Mouse (Mus musculus): ENCODE measurements at regions not wholly inside any gene's neighbourhood (a gene's known extent, or its start where the extent isn't known, plus 50 kb on each side); places are given as distances from the start of the nearest gene placed in this dataset.

- H3K36me3 ChIP-seq (ENCODE audit: control insufficient read depth, insufficient read depth), result no peaks in the 10 kb centered on the region
- H3K9ac ChIP-seq (replicated peaks; ENCODE audit: low read depth, low read length), result no peak overlapping the region
- H3K9me3 ChIP-seq (ENCODE audit: control insufficient read depth, low read length), result no peaks in the 10 kb centered on the region
- H3K27ac ChIP-seq (ENCODE audit: low read length), result no peak overlapping the region
- no peak for ATAC-seq
- no peaks in the 10 kb centered on the region for H3K27me3 ChIP-seq (replicated peaks; ENCODE audit: control insufficient read depth, insufficient read depth, low read length)
- H3K4me3 ChIP-seq (replicated peaks; ENCODE audit: low read length), result no peak overlapping the region
- peaks cover 6% of the 10 kb centered on the region for H3K4me1 ChIP-seq (replicated peaks; ENCODE audit: control insufficient read depth, insufficient read depth, low read length)
- H3K4me2 ChIP-seq (ENCODE audit: low read length), result no peak overlapping the region
- WGBS, result 54% methylated on average over 10 of the region's 10 CpGs
Observed at GRCm38 (mm10) chr3:144362472-144362871, 157.5 kb upstream of the Lmo4 start.

GRCm38 (mm10) chr3:144361203-144361978, 156.4 kb upstream of the Lmo4 start:
- Histone ChIP-seq H3K27ac (ENCODE audit: low read length) (no peak overlapping the region), H3K9ac (replicated peaks; ENCODE audit: low read depth, low read length) (no peak overlapping the region), H3K36me3 (ENCODE audit: control insufficient read depth, insufficient read depth) (no peaks in the 10 kb centered on the region), H3K27me3 (replicated peaks; ENCODE audit: control insufficient read depth, insufficient read depth, low read length) (no peaks in the 10 kb centered on the region), H3K4me1 (replicated peaks; ENCODE audit: control insufficient read depth, insufficient read depth, low read length) (no peaks in the 10 kb centered on the region), H3K4me2 (ENCODE audit: low read length) (no peak overlapping the region), H3K9me3 (ENCODE audit: control insufficient read depth, low read length) (no peaks in the 10 kb centered on the region), H3K4me3 (replicated peaks; ENCODE audit: low read length) (no peak overlapping the region)
- ATAC-seq, result no peak
- 83% methylated on average over 4 of the region's 4 CpGs for WGBS

GRCm38 (mm10) chr3:144356948-144357295, 151.9 kb upstream of the Lmo4 start:
- no peak overlapping the region for H3K4me2 ChIP-seq (ENCODE audit: low read length)
- no peak overlapping the region for H3K27ac ChIP-seq (ENCODE audit: low read length)
- 20% methylated on average over 11 of the region's 11 CpGs for WGBS
- no peaks in the 10 kb centered on the region for H3K27me3 ChIP-seq (replicated peaks; ENCODE audit: control insufficient read depth, insufficient read depth, low read length)
- H3K36me3 ChIP-seq (ENCODE audit: control insufficient read depth, insufficient read depth), result no peaks in the 10 kb centered on the region
- H3K4me3 ChIP-seq (replicated peaks; ENCODE audit: low read length), result no peak overlapping the region
- no peak overlapping the region for H3K9ac ChIP-seq (replicated peaks; ENCODE audit: low read depth, low read length)
- H3K9me3 ChIP-seq (ENCODE audit: control insufficient read depth, low read length), result no peaks in the 10 kb centered on the region
- ATAC-seq, result no peak
- H3K4me1 ChIP-seq (replicated peaks; ENCODE audit: control insufficient read depth, insufficient read depth, low read length), result no peaks in the 10 kb centered on the region

- Histone ChIP-seq H3K4me1 (replicated peaks; ENCODE audit: control insufficient read depth, insufficient read depth, low read length) (no peaks in the 10 kb centered on the region), H3K27ac (ENCODE audit: low read length) (no peak overlapping the region), H3K4me2 (ENCODE audit: low read length) (no peak overlapping the region), H3K4me3 (replicated peaks; ENCODE audit: low read length) (no peak overlapping the region), H3K9ac (replicated peaks; ENCODE audit: low read depth, low read length) (no peak overlapping the region), H3K27me3 (replicated peaks; ENCODE audit: control insufficient read depth, insufficient read depth, low read length) (no peaks in the 10 kb centered on the region), H3K36me3 (ENCODE audit: control insufficient read depth, insufficient read depth) (no peaks in the 10 kb centered on the region), H3K9me3 (ENCODE audit: control insufficient read depth, low read length) (no peaks in the 10 kb centered on the region)
- WGBS, result 67% methylated on average over 17 of the region's 17 CpGs
- no peak for ATAC-seq
Observed at GRCm38 (mm10) chr3:144356103-144356947, 151.3 kb upstream of the Lmo4 start.

- Histone ChIP-seq H3K27me3 (replicated peaks; ENCODE audit: control insufficient read depth, insufficient read depth, low read length) (no peaks in the 10 kb centered on the region), H3K4me1 (replicated peaks; ENCODE audit: control insufficient read depth, insufficient read depth, low read length) (no peaks in the 10 kb centered on the region), H3K4me3 (replicated peaks; ENCODE audit: low read length) (no peak overlapping the region), H3K9ac (replicated peaks; ENCODE audit: low read depth, low read length) (no peak overlapping the region), H3K27ac (ENCODE audit: low read length) (no peak overlapping the region), H3K9me3 (ENCODE audit: control insufficient read depth, low read length) (no peaks in the 10 kb centered on the region), H3K36me3 (ENCODE audit: control insufficient read depth, insufficient read depth) (no peaks in the 10 kb centered on the region), H3K4me2 (ENCODE audit: low read length) (no peak overlapping the region)
- no peak for ATAC-seq
- 95% methylated on average over 4 of the region's 4 CpGs for WGBS
Observed at GRCm38 (mm10) chr3:144352559-144352958, 147.5 kb upstream of the Lmo4 start.

GRCm38 (mm10) chr3:144348431-144348830, 143.4 kb upstream of the Lmo4 start:
- no peak for ATAC-seq
- no peak overlapping the region for H3K4me2 ChIP-seq (ENCODE audit: low read length)
- no peaks in the 10 kb centered on the region for H3K4me1 ChIP-seq (replicated peaks; ENCODE audit: control insufficient read depth, insufficient read depth, low read length)
- no peaks in the 10 kb centered on the region for H3K36me3 ChIP-seq (ENCODE audit: control insufficient read depth, insufficient read depth)
- no peaks in the 10 kb centered on the region for H3K27me3 ChIP-seq (replicated peaks; ENCODE audit: control insufficient read depth, insufficient read depth, low read length)
- H3K9ac ChIP-seq (replicated peaks; ENCODE audit: low read depth, low read length), result no peak overlapping the region
- no peaks in the 10 kb centered on the region for H3K9me3 ChIP-seq (ENCODE audit: control insufficient read depth, low read length)
- H3K27ac ChIP-seq (ENCODE audit: low read length), result no peak overlapping the region
- 89% methylated on average over 9 of the region's 9 CpGs for WGBS
- H3K4me3 ChIP-seq (replicated peaks; ENCODE audit: low read length), result no peak overlapping the region

- Histone ChIP-seq H3K27ac (ENCODE audit: low read length) (no peak overlapping the region), H3K4me3 (replicated peaks; ENCODE audit: low read length) (no peak overlapping the region), H3K27me3 (replicated peaks; ENCODE audit: control insufficient read depth, insufficient read depth, low read length) (no peaks in the 10 kb centered on the region), H3K4me1 (replicated peaks; ENCODE audit: control insufficient read depth, insufficient read depth, low read length) (no peaks in the 10 kb centered on the region), H3K9ac (replicated peaks; ENCODE audit: low read depth, low read length) (no peak overlapping the region), H3K9me3 (ENCODE audit: control insufficient read depth, low read length) (no peaks in the 10 kb centered on the region), H3K36me3 (ENCODE audit: control insufficient read depth, insufficient read depth) (no peaks in the 10 kb centered on the region), H3K4me2 (ENCODE audit: low read length) (no peak overlapping the region)
- ATAC-seq, result peak; percentile 55
- 25% methylated on average over 3 of the region's 3 CpGs for WGBS
Observed at GRCm38 (mm10) chr3:144335237-144335636, 130.2 kb upstream of the Lmo4 start.

- Histone ChIP-seq H3K9me3 (ENCODE audit: control insufficient read depth, low read length) (no peaks in the 10 kb centered on the region), H3K27ac (ENCODE audit: low read length) (no peak overlapping the region), H3K4me1 (replicated peaks; ENCODE audit: control insufficient read depth, insufficient read depth, low read length) (no peaks in the 10 kb centered on the region), H3K27me3 (replicated peaks; ENCODE audit: control insufficient read depth, insufficient read depth, low read length) (no peaks in the 10 kb centered on the region), H3K36me3 (ENCODE audit: control insufficient read depth, insufficient read depth) (no peaks in the 10 kb centered on the region), H3K4me3 (replicated peaks; ENCODE audit: low read length) (no peak overlapping the region), H3K4me2 (ENCODE audit: low read length) (no peak overlapping the region), H3K9ac (replicated peaks; ENCODE audit: low read depth, low read length) (no peak overlapping the region)
- ATAC-seq, result no peak
- 95% methylated on average over 5 of the region's 5 CpGs for WGBS
Observed at GRCm38 (mm10) chr3:144334201-144334600, 129.2 kb upstream of the Lmo4 start.

GRCm38 (mm10) chr3:144332353-144332752, 127.3 kb upstream of the Lmo4 start:
- Histone ChIP-seq H3K4me2 (ENCODE audit: low read length) (no peak overlapping the region), H3K27me3 (replicated peaks; ENCODE audit: control insufficient read depth, insufficient read depth, low read length) (no peaks in the 10 kb centered on the region), H3K9ac (replicated peaks; ENCODE audit: low read depth, low read length) (no peak overlapping the region), H3K4me1 (replicated peaks; ENCODE audit: control insufficient read depth, insufficient read depth, low read length) (no peaks in the 10 kb centered on the region), H3K9me3 (ENCODE audit: control insufficient read depth, low read length) (no peaks in the 10 kb centered on the region), H3K36me3 (ENCODE audit: control insufficient read depth, insufficient read depth) (no peaks in the 10 kb centered on the region), H3K4me3 (replicated peaks; ENCODE audit: low read length) (no peak overlapping the region), H3K27ac (ENCODE audit: low read length) (no peak overlapping the region)
- WGBS, result 20% methylated on average over 5 of the region's 5 CpGs
- peak; percentile 74 for ATAC-seq
